Mouse (Mus musculus) liver, embryonic 12.5 days (tissue): Measurements from ENCODE around the gene Fam83b. TPM values are rescaled to one million over a fixed set of nuclear protein-coding genes. Genes with fewer than 3 reads are reported as not detected.

Experiments used
- ATAC-seq: fragments of 200-750 bp; cut with Nextera tagmentation; 2 replicates; pipeline ENCODE4 v1.8.0; 2017; ENCODE audit warnings: moderate number of reproducible peaks, mild to moderate bottlenecking, moderate library complexity
- H3K27ac ChIP-seq: fragments of 300-500 bp; sonication (generic); 2 replicates; pipeline ENCODE4 v1.5.1; 2016; ENCODE audit warnings: mild to moderate bottlenecking
- H3K27me3 ChIP-seq: fragments of 300-500 bp; sonication (generic); replicated peaks from 2 replicates; pipeline ENCODE4 v1.6.1; 2016; ENCODE audit warnings: mild to moderate bottlenecking, moderate library complexity
- H3K36me3 ChIP-seq: fragments of 300-500 bp; sonication (generic); 2 replicates; pipeline ENCODE4 v1.6.1; 2016; ENCODE audit warnings: mild to moderate bottlenecking, moderate library complexity
- H3K4me1 ChIP-seq: fragments of 300-500 bp; sonication (generic); 2 replicates; pipeline ENCODE4 v1.6.1; 2016
- H3K4me2 ChIP-seq: fragments of 300-500 bp; sonication (generic); 2 replicates; pipeline ENCODE4 v1.6.1; 2016; ENCODE audit warnings: mild to moderate bottlenecking, moderate library complexity
- H3K4me3 ChIP-seq: fragments of 300-500 bp; sonication (generic); 2 replicates; pipeline ENCODE4 v1.5.1; 2016; ENCODE audit warnings: mild to moderate bottlenecking, moderate library complexity
- H3K9ac ChIP-seq: fragments of 300-500 bp; sonication (generic); 2 replicates; pipeline ENCODE4 v1.6.1; 2016; ENCODE audit warnings: mild to moderate bottlenecking, moderate library complexity
- H3K9me3 ChIP-seq: fragments of 300-500 bp; sonication (generic); replicated peaks from 2 replicates; pipeline ENCODE4 v1.6.1; 2016; ENCODE audit warnings: mild to moderate bottlenecking, moderate library complexity
- WGBS: fragments of 180-500 bp; shearing (Covaris S2); methylation state at CpG from one replicate; pipeline ENCODE4 v1.1.7; 2016; ENCODE audit not compliant: insufficient replicate concordance; 5-methylcytosine and 5-hydroxymethylcytosine counted together
- polyA plus RNA-seq: library from polyadenylated mRNA; unstranded; fragments of >200 nt; fragmentation: Nextera tagmentation; extraction: Ambion mirVana; gene quantifications from 2 replicates; pipeline ENCODE4 v1.2.1, GENCODE M21; 2016

Fam83b gene
- polyA plus RNA-seq, result 0.04 and 0.08 TPM in 2 replicates

DNA sequence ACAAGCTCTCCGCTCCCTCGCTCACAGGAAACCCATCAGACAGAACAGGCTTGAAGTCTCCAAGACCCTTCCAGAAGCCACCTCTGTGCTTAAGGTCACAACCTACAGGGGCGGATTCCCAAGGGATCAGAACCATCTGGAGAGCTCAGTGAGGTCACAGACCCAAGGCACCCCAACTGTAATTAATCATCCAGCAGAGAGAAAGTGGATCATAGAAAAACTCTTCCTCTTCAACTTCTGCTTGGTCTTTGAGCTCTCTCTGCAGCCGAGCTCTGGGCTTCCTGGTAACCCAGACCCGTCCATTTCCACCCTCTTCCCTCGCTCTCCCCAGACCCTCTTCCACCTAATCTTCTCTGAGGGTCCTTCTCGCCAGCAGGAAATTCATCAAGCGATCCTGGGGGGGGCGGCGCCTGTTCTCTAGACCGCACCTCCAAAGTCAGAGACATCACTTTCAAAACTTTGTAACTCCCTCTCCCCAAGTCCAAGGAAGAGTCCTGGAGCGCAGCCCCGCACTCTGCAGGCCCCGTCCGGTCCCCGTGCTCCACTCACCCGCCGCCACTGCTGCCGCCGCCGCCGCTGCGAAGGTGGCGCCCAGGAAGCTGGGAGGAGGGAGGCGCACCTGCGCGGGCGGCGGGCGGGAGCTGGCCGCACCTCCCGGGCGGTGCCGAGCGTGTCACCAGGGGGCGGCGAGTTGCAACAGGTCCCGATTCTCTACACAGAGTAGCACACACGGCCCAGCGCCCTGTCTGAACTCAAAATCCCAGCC, at the start of gene Fam83b:
Gene Fam83b (minus strand): TSS at position 602 of the 766 bp plus-strand sequence.
- Histone ChIP-seq H3K4me3 (peak within 1 kb of the TSS; percentile 57), H3K9ac (peak within 1 kb of the TSS; percentile 46), H3K27me3 (peaks cover 37% of the 10 kb centered on the region), H3K36me3 (no peaks in the 10 kb centered on the region), H3K27ac (no peak within 1 kb of the TSS), H3K4me1 (peaks cover 10% of the 10 kb centered on the region; the same call in 1 of the 2 replicates), H3K9me3 (no peaks in the 10 kb centered on the region), H3K4me2 (peak within 1 kb of the TSS; percentile 81)
- 2% methylated on average over 40 of the region's 40 CpGs for WGBS
- ATAC-seq, result peak; percentile 62; the same call in 1 of the 2 replicates

DNA sequence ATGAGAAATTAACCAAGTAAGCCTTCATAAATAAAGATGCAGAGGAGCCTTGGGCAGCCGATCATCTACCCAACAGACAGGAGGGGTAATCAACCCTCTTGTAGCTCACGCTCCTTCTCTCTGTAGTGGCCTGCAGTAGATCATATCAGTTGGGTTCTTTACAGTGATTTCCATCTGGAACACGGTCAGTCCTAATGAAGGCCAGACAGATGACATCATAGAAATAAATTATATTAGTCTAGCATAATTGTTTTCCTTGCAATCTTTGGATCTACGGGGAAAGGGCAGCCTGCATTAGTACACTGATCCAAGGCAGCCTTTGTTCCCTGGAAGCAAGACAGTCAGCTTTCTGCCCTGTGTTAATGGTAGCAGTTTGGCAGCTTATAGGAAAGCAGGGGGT, 47.2 kb upstream of the Fam83b start:
- WGBS, result 64% methylated on average over 4 of the region's 4 CpGs
- ATAC-seq, result no peak
- H3K27me3 ChIP-seq, result no peaks in the 10 kb centered on the region
- no peaks in the 10 kb centered on the region for H3K36me3 ChIP-seq
- H3K4me3 ChIP-seq, result no peak overlapping the region
- H3K27ac ChIP-seq, result no peak overlapping the region
- no peaks in the 10 kb centered on the region for H3K4me1 ChIP-seq
- H3K9ac ChIP-seq, result no peak overlapping the region
- H3K9me3 ChIP-seq, result no peaks in the 10 kb centered on the region
- no peak overlapping the region for H3K4me2 ChIP-seq

DNA sequence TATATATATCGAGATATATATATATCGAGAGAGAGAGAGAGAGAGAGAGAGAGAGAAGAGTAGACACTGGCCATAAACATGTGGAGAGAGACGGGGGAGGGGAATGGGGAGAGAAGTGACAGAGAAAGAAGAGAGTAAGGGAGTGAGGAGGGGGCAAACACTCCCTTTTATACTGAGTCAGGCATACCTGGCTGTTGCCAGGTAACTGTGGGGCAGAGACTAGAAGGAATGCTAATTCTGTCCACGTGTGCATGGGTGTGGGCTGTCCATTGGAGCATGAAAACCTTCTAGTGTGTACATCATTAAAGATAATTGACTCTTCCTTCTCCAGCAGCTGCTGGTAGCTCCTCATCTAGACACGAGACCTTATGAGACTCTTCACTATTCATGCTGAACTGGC, 36.8 kb upstream of the Fam83b start:
- ATAC-seq, result no peak

DNA sequence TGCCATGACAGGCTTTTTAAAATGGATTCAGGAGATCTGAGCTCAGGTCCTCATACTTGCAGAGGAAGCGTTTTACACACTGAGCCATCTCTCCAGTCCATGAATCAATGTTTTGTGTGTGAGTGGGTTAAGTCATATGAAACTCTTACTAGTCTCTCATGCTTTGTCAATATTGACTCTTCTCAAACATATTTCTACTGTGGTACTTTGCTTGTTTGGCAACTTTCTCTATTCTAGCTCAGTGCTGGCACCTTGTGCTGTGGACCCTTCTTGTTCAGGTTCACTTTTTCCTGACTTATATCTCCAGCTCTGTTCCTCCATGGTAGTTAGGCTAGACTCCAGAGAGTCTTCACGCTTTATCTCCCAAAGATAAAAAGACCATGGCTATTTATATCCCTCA, 36.0 kb upstream of the Fam83b start:
- no peaks in the 10 kb centered on the region for H3K4me1 ChIP-seq
- no peaks in the 10 kb centered on the region for H3K9me3 ChIP-seq
- H3K27me3 ChIP-seq, result no peaks in the 10 kb centered on the region
- no peak overlapping the region for H3K27ac ChIP-seq
- H3K9ac ChIP-seq, result no peak overlapping the region
- no peak overlapping the region for H3K4me3 ChIP-seq
- 54% methylated on average over 2 of the region's 2 CpGs for WGBS
- ATAC-seq, result no peak
- H3K4me2 ChIP-seq, result no peak overlapping the region
- no peaks in the 10 kb centered on the region for H3K36me3 ChIP-seq

More for the DNA sequence above, 36.8 kb upstream of the Fam83b start:
- Histone ChIP-seq H3K4me2 (no peak overlapping the region), H3K9ac (no peak overlapping the region), H3K36me3 (no peaks in the 10 kb centered on the region), H3K4me3 (no peak overlapping the region), H3K27ac (no peak overlapping the region), H3K9me3 (no peaks in the 10 kb centered on the region), H3K4me1 (no peaks in the 10 kb centered on the region), H3K27me3 (no peaks in the 10 kb centered on the region)
- WGBS, result 58% methylated on average over 5 of the region's 5 CpGs

DNA sequence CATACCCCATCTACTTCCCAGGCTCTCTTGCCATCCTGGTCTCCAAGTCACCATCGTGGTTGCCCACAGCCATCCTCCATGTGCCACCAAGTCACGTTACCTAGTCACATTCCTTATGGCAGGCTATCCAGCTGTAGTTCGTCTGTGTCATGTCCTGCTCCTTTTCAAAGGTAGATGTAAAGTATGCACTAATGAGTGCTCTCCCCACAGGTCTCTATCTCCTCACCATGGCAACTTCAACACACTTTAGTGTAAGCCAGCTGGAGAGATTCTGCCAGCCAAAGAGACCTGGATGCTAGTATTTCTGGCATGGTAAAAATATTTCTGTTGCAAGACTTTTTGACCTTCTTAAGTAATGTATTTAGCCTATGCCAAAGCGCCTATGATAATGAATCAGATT, 30.5 kb upstream of the Fam83b start:
- ATAC-seq, result no peak
- H3K27ac ChIP-seq, result no peak overlapping the region
- no peaks in the 10 kb centered on the region for H3K9me3 ChIP-seq
- H3K36me3 ChIP-seq, result no peaks in the 10 kb centered on the region
- H3K4me1 ChIP-seq, result no peaks in the 10 kb centered on the region
- no peak overlapping the region for H3K9ac ChIP-seq
- WGBS, result 44% methylated on average over 4 of the region's 4 CpGs
- no peak overlapping the region for H3K4me3 ChIP-seq
- no peaks in the 10 kb centered on the region for H3K27me3 ChIP-seq
- no peak overlapping the region for H3K4me2 ChIP-seq

DNA sequence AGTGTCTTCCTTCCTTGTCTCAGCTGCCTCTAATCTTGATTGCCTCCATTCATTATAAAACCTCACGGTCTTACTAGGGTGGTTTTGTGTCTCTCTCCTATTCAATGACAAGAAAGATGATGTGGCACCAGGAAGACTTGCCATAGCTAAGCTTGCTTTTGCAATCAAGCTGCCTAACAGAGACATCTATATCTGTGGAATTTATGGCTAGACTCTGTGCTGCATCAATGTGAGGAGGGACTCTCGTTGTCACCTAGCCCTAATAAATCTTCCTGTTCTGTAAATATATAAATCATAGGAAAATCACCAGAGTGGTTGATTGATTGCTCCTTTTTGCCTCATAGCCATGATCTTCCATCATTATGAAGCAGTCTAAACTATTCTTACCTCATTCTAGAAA, 26.9 kb upstream of the Fam83b start:
- Histone ChIP-seq H3K9ac (no peak overlapping the region), H3K27ac (no peak overlapping the region), H3K4me3 (no peak overlapping the region), H3K36me3 (no peaks in the 10 kb centered on the region), H3K4me1 (no peaks in the 10 kb centered on the region), H3K4me2 (no peak overlapping the region), H3K27me3 (no peaks in the 10 kb centered on the region), H3K9me3 (no peaks in the 10 kb centered on the region)
- WGBS, result 40% methylated on average over 2 of the region's 2 CpGs
- ATAC-seq, result no peak

DNA sequence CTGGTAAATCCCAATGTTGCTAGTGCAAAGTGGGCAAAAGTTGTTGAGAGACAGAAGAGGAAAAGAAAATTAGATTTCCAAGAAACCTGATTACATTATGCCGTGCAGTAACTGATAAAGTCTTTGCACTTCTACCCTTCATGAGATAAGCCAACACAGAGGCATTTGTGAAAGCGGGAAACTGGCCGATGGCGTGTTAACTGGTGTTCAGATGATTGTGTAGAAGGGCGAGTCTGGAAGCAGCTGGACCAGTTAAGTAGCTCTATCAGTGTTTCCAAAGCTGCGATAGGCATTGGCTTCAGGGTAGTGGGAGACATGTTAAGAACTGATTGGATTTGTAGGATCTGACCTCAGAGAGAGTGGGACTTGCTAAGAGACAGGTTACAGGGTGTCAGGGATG, 17.0 kb upstream of the Fam83b start:
- Histone ChIP-seq H3K9me3 (no peaks in the 10 kb centered on the region), H3K9ac (no peak overlapping the region), H3K27me3 (no peaks in the 10 kb centered on the region), H3K36me3 (no peaks in the 10 kb centered on the region), H3K4me3 (no peak overlapping the region), H3K27ac (no peak overlapping the region), H3K4me2 (no peak overlapping the region), H3K4me1 (no peaks in the 10 kb centered on the region)
- 46% methylated on average over 6 of the region's 6 CpGs for WGBS
- no peak for ATAC-seq

DNA sequence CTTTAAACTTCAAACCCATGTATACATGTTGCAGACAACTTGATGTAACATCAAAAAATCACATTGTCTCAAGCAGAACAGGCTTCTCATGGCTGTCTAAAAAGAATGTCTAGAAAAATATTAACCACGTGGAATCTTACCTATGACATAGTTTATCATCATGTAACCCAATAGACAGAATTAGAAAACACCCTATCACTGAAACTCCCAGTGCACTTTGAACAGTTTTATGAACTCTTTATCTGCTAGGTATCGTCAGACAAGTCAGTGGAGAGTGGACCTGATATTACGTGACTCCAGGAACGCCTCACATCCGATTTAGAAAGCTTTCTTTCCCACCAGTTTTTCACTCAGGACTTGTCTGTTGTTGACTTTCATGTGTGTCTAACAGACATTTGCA, 15.1 kb upstream of the Fam83b start:
- H3K4me1 ChIP-seq, result no peaks in the 10 kb centered on the region
- no peak overlapping the region for H3K27ac ChIP-seq
- H3K36me3 ChIP-seq, result no peaks in the 10 kb centered on the region
- 67% methylated on average over 5 of the region's 5 CpGs for WGBS
- no peak overlapping the region for H3K4me2 ChIP-seq
- H3K9ac ChIP-seq, result no peak overlapping the region
- no peaks in the 10 kb centered on the region for H3K27me3 ChIP-seq
- no peaks in the 10 kb centered on the region for H3K9me3 ChIP-seq
- no peak for ATAC-seq
- no peak overlapping the region for H3K4me3 ChIP-seq

DNA sequence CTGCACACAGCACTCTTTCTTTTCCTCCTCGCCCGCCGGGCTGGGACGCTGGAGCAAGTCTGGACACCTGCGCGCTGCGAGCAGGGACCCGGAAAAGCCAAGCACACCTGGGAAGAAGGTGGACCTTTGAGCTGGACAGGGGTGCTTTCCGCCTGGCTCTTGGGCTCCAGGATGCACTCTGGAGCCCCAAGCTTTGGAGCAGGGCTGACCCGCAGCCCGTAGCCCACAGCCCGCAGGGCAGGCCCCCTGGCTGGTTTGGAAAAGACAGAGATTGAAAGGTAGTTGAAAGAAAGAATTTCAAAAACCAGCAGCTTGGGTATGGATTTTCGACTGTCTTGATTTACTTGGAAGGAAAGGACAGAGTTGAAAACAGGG, 352 bp upstream of the Fam83b start:
- H3K27ac ChIP-seq, result no peak overlapping the region
- WGBS, result 5% methylated on average over 13 of the region's 13 CpGs
- H3K27me3 ChIP-seq, result peaks cover 37% of the 10 kb centered on the region
- no peaks in the 10 kb centered on the region for H3K9me3 ChIP-seq
- peak overlapping the region; percentile 57 for H3K4me3 ChIP-seq
- peak overlapping the region; percentile 81 for H3K4me2 ChIP-seq
- ATAC-seq, result no peak
- no peaks in the 10 kb centered on the region for H3K36me3 ChIP-seq
- H3K4me1 ChIP-seq, result peaks cover 10% of the 10 kb centered on the region; the same call in 1 of the 2 replicates
- H3K9ac ChIP-seq, result peak overlapping the region; percentile 46; the same call in 1 of the 2 replicates

DNA sequence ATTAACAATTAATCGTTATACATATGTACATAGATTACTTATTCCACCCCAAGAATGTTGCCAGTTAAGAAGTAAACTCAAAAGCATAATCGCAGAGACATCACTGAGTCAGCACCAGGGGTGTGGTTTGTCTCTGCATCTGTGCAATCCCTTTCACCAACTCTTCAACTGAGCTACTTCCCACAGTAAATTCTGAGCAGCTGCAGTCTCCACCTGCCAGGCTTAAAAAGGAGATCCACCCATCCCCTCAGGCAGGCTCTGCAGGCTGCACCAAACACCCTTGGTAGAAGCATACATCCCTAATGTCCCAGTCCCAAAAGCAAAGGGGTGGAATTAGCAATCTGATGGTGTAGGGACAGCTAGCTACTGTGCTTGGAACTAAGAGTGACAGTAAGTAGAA, 1.3 kb downstream of the Fam83b start:
- Histone ChIP-seq H3K27ac (no peak overlapping the region), H3K27me3 (peaks cover 36% of the 10 kb centered on the region), H3K4me1 (peaks cover 13% of the 10 kb centered on the region; the same call in 1 of the 2 replicates), H3K4me2 (no peak overlapping the region), H3K4me3 (no peak overlapping the region), H3K36me3 (no peaks in the 10 kb centered on the region), H3K9ac (no peak overlapping the region), H3K9me3 (no peaks in the 10 kb centered on the region)
- no peak for ATAC-seq
- WGBS, result 57% methylated on average over 2 of the region's 2 CpGs

DNA sequence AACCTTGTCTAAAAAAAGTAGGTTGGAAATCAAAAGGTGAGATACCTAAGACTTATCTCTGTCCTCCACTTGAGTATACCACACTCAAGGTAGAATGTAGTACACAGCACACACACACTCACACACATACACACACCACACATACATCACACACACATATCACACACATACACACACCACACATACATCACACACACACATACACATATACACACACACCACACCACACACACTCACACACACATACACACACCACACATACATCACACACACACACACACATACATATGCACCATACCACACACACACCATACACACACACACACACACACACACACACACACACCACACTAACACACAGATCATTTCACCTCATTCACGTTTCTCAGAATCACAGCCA, 2.8 kb downstream of the Fam83b start:
- H3K4me3 ChIP-seq, result no peak overlapping the region
- H3K27ac ChIP-seq, result no peak overlapping the region
- H3K4me1 ChIP-seq, result peaks cover 23% of the 10 kb centered on the region
- no peaks in the 10 kb centered on the region for H3K36me3 ChIP-seq
- no peak overlapping the region for H3K9ac ChIP-seq
- 73% methylated on average over 1 of the region's 1 CpGs for WGBS
- peaks cover 33% of the 10 kb centered on the region for H3K27me3 ChIP-seq
- H3K4me2 ChIP-seq, result no peak overlapping the region
- ATAC-seq, result no peak
- no peaks in the 10 kb centered on the region for H3K9me3 ChIP-seq

DNA sequence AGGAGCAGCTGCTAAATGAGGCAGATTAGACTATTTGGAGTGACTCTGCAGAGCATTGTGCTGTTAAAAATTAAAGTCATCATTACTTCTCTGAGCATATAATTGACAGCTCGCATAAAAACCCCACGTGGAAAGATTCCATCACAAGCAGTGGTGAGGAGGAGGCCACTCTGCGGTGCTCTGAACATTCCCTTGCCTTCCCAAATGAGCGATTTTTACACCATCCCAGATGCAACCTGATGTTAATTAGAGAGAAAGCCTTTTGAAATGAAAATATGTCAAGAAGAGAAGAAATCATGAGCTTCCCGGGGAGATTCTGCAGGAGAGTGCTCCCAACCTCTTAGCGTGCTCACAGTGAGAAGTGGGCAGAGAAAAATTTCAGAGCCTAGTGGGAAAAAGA, 4.1 kb downstream of the Fam83b start:
- no peak overlapping the region for H3K4me2 ChIP-seq

DNA sequence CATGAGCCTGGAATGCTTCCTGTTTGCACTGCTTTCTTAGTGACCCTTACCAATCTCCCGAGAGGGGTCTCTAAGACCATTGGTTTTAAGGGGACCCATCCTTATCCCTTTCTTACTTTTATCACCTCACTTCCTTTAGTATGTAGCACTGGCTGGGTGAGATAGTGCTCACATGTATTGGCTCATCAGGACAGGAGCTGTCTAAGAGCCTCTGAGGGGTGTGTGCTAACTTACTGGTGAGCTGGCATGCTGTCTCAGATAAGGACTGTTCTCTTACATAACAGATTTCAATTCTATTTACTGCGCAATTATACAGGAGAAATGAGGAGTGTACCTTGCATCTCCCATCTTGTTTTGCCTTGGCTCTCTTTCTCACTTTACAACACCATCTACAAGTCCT, 7.7 kb downstream of the Fam83b start:
- Histone ChIP-seq H3K4me2 (peak overlapping the region; percentile 17; the same call in 1 of the 2 replicates), H3K36me3 (no peaks in the 10 kb centered on the region), H3K9me3 (no peaks in the 10 kb centered on the region), H3K27me3 (no peaks in the 10 kb centered on the region), H3K9ac (no peak overlapping the region), H3K4me1 (peaks cover 25% of the 10 kb centered on the region), H3K4me3 (no peak overlapping the region), H3K27ac (no peak overlapping the region)
- ATAC-seq, result peak; percentile 97
- 19% methylated on average over 2 of the region's 2 CpGs for WGBS

More for the DNA sequence above, 4.1 kb downstream of the Fam83b start:
- no peak for ATAC-seq
- Histone ChIP-seq H3K9me3 (no peaks in the 10 kb centered on the region), H3K36me3 (no peaks in the 10 kb centered on the region), H3K4me3 (no peak overlapping the region), H3K27ac (no peak overlapping the region), H3K27me3 (peaks cover 23% of the 10 kb centered on the region), H3K9ac (no peak overlapping the region), H3K4me1 (peaks cover 35% of the 10 kb centered on the region)
- 51% methylated on average over 6 of the region's 6 CpGs for WGBS
